Mouse (Mus musculus) B cell, adult 67 days (primary cell): ENCODE results near the gene Gm4737. TPM values are rescaled to one million over a fixed set of nuclear protein-coding genes. Genes with fewer than 3 reads are reported as not detected.

ENCODE experiments used
- total RNA-seq, 2 experiments: library from RNA; stranded (reverse); gene quantifications; 4 replicates each; pipeline ENCODE4 v1.2.4; 2023

The Gm4737 gene
- total RNA-seq, result 10 to 100 TPM; 21.4 to 21.9 TPM

DNA sequence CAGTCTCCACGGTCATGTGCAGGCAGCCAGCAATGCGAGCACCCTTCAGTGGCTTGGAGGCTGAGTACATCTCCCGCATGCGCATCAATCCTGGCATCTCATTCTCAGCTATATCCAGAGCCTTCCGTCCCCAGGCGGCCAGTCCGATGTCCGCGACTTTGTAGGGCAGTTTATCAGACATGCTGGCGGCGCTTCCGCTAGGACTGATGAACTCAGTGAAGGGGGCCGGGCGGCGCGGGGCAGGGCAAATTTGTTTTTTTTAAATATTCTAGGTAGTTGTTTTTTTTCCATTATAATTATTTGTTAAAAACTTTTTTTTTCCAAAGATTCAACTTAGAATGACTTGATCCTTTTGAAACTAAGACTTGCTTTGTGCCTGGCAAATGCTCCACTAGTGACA, at the start of gene Gm4737:
TSS of gene Gm4737 (minus strand) at position 246 of the 400 bp plus-strand sequence.

DNA sequence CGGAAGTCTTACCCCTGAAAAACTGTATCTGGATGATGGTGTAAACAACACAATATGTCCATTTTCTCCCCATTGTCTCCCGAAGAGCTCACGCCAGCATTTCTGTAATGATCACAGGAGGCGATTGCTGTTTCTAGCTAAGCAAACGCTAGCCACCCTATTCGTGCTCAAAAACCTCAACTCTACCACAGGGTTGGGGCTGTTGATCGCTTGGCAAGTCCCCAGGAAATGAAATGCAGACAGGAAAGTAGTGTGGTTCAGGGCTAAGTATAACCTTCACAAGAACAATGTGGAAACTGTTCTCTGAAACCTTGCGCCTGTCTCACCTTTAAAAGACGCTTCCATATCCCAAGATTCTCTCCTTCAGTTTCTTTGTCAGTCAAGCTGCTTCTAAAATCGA, 34.9 kb downstream of the Gm4737 start, which contains the start of gene Cd96:
TSS of gene Cd96 (minus strand) at position 232 of the 400 bp plus-strand sequence.

Other genes starting within 250 kb of the Gm4737 start
- not detected for gene Phldb2, start 201.5 kb downstream of the Gm4737 start, total RNA-seq
- gene Plcxd2, start 144.9 kb downstream of the Gm4737 start, total RNA-seq, result 1 to 10 TPM; 2.9 to 4.4 TPM
- under 1 TPM in 1 of 2 experiments, not detected in 1; 0.81 TPM for gene Cd96, start 34.8 kb downstream of the Gm4737 start, total RNA-seq